Mouse (Mus musculus) yolk sac, embryonic 10.5 days (tissue): Measurements from ENCODE around the gene Zfp979.
"Not testable (repeated sequence)": the region's sequence is repeated elsewhere in the genome, so short reads cannot be mapped to it uniquely, and the experiment has no call there.

Experiments used
- DNase-seq: peaks from one replicate; pipeline ENCODE4 v3.0.0-alpha.2; 2017; ENCODE audit warnings: low spot score

The Zfp979 gene

DNA sequence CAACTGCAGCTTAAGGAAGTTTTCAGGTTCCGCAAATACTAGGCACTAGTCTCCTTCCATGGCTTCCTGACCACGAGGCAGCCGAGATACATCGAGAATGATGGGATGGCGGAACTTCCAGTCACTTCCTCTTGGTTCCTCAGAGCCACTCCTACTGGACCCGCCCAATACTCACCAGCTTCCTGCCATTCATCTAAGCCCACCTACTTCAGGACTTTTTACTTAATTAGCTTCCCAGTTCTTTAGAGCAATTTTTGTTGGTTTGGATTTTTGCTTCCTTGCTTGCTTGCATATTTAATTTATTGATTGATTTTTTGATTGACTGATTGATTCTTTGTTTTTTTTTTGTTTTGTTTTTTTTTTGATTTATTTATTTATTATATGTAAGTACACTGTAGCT, at the start of gene Zfp979:
Gene Zfp979, minus strand, starts transcription at position 101 of the 400 bp plus-strand sequence.
- not testable (repeated sequence) for DNase-seq

DNA sequence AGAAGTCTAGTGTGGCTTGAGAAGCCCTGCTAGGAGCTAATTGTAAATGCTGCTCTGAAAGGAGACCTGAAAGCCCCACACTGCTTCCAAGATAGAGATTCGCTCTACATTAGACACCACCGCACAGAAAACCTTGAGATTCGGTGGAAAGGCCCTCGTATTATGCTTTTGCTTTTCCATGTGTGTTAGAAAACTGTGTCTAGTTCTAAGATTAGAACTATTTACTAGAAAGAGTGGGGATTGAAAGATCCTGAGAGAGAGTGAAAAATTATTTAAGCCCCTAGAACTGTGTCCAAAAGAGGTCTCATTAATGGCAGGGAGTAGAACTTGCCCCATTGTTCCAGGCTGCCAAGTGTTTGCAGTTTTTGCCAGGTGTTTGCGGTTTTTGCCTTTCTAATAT, 12.9 kb upstream of the Zfp979 start:
- not testable (repeated sequence) for DNase-seq

DNA sequence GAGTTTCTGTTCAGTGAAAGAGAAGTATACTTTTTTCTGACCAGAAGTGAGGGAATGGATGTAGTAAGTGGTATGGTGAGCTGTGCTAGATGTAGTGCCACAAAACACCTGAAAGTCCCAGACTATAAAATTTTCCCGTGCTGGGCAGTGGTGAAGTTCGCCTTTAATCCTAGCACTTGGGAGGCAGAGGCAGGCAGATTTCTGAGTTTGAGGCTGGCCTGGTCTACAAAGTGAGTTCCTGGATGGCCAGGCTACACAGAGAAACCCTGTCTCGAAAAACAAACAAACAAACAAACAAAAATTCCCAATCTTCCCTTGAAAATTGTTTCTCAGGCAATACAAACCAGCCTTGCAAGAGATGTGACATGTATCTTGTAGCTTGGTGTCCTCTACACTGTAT, 5.1 kb upstream of the Zfp979 start:
- DNase-seq: not testable (repeated sequence)

DNA sequence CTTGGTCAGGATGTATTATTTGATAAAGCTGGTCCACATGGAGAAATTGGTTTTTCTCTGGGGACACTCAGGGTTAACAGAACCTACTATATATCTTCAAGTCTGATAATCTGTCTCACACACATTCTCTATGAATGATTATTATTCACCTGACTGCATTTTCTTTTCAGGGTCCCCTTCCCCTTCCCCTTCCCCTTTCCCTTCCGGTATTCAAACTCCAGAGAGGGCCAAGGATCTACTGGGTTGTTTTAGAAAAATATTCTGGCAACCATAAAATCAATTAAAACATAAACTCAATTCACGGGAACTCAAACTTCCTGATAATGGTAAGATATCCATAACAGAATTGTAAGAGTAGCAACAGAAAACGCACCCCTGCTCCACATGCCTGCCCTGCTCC, 381 bp downstream of the Zfp979 start:
- not testable (repeated sequence) for DNase-seq

DNA sequence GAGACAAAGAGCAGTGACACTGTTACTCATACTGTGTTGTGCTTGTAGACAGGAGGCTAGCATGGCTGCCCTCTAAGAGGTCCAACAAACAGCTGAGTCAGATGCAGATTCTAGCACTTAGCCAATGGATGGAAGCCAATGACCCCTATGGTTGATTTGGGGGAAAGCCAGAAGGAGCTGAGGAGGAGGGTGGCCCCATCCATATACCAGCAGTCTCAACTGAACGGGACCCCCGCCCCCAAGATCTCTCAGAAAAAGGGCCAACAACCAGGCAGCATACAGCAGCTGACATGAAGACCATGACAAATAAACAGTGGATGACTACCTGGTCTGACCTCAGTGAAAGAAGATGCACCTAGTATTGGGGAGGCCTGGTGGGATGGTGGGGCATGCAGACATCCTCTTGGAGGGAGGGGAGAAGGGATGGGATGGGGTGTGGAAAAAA, 8.5 kb downstream of the Zfp979 start:
- not testable (repeated sequence) for DNase-seq

DNA sequence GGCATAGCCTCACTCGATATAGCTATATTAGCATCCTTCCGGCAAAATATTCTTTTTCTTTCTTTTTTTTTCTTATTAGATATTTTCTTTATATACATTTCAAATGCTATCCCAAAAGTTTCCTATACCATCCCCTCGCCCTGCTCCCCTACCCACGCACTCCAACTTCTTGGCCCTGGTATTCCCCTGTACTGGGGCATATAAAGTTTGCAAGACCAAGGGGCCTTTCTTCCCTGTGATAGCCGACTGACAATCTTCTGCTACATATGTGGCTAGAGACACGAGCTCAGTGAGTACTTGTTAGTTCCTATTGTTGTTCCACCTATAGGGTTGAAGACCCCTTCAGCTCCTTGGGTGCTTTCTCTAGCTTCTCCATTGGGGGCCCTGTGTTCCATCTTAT, 35.8 kb downstream of the Zfp979 start:
- not testable (repeated sequence) for DNase-seq

DNA sequence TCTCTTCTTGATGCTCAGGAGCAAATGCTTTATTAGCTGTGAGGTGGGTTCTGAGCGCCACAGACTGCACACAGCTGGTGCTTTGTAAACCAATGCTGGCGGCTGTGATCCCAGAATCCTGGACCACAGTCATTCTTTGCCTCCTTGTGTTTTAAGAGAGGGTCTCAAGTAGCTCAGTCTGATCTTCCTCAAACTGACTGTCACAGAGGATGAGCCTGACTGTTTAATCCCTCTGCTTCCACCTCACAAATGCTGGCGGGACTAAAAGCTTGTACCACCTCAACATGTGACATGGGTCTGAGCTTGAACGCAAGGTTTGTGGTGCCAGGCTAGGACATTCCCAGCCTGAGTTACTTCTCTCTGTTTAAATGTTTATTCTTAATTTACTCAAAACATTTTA, 36.8 kb downstream of the Zfp979 start:
- no peak for DNase-seq

DNA sequence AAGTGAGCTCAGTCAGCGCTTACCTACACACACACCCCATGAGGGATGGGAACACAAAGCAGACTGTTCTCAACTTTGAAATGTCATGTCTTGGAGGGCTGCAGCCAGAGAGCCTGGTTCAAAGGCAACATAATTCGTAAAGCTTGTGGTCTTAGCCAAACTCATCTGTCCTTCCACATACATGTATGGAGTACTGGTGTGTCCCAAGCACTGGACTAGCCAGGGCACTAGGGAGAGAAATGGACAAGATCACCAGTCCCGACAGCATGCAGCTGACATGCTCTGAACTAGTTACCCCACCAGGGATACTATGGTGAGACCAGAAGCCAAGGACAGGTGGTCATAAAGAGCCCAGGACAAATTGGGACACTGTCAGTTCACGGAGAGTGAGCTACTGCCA, 38.5 kb downstream of the Zfp979 start:
- no peak for DNase-seq

DNA sequence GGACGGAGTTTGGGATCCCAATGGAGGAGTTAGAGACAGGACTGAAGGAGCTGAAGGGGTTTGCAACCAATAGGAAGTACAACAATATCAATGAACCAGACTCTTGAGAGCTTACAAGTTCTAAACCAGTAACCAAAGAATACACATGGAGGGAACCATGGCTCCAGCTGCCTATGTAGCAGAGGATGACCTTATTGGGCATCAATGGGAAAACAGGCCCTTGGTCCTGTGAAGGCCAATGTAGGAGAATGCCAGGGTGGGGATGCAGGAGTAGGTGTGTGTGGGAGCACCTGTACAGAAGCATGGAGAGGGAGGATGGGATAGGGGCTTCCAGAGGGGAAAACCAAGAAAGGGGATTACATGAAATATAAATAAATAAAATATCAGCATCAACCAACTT, 40.4 kb downstream of the Zfp979 start:
- no peak for DNase-seq

DNA sequence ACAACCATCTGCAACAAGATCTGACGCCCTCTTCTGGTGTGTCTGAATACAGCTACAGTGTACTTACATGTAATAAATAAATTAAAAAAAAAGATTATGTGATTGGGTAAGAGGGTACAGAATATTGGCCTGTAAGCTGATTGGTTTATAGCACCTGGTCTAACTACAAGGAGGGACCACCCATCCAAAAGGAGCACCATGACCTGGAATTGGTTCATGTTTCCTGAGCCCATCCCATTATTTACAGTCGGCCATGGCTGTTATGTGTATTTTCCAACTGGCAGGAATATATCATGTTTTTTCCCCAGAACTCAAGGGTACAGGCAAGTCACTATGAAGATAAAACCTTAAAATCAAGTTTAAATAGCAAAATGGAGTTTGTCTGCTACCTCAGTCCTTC, 43.5 kb downstream of the Zfp979 start:
- DNase-seq: no peak

DNA sequence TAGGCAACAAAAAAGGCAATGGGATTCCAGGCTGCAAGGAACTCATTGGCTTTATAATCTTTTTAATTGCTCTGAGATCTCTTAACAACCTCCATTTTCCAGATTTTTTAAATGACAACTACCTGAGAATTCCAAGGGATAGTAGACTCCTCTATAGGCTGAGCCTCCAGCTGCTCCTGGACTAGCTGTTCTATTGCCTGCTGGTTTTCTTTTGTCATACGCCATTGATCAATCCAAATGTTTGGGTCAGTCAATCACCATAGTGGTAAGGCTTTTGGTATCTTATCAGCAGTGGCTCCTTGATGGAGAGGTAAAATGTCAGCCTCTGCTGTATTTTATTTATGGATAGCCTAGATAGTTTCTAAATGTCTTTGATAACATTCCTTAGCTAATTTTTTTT, 44.6 kb downstream of the Zfp979 start:
- DNase-seq: no peak

DNA sequence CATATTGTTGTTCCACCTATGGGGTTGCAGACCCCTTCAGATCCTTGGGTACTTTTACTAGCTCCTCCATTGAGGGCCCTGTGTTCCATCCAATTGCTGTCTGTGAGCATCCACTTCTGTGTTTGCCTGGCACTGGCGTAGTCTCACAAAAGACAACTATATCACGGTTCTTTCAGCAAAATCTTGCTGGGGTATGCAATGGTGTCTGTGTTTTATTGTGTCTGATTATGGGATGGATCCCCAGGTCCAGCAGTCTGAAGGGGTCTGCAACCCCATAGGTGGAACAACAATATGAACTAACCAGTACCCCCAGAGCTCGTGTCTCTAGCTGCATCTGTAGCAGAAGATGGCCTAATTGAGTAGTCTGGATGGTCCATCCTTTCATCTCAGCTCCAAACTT, 47.7 kb downstream of the Zfp979 start:
- not testable (repeated sequence) for DNase-seq

DNA sequence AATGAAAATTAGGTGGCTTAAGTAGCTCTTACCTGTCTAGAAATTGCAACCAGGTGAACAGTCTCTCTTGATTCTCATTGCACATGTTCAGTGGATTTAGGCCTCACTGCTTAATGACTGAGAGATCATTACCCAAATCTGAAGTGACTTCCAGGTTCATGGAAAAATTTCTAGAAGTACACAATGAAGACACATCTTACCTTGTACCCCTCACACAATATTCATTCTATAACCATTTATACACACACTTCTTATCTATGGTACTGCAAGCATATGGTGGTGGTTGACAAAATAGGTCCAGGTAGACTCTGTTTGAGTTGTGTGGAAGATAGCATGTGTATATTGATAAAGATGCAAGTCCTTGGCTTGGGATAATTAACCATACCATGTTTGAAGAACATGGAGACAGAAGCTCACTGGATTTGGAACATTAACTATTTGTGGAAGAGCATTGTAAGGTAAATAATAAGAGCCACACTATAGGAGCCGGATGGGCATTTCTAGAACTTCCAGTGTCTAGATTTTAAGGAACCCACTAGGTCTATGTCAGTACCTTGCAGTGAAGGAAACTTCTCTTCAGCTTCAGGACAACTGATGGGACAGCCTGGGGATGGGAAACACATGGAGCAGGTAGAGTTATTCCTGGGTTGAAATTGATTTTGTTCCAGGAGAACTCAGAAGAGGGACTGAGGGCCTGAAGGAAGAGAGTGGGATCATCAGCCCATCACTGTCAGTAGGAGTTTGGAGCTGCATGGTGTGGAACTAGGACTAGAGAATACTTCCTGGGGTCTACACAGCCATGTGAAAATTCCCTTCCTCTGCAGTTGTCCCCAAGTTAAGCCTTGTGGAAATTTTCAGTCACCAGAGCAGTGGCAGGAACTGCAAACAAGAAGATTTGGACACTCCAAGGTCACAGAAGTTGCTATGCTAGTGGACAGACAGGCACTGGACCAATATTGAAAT, 55.5 kb downstream of the Zfp979 start:
- no peak for DNase-seq

DNA sequence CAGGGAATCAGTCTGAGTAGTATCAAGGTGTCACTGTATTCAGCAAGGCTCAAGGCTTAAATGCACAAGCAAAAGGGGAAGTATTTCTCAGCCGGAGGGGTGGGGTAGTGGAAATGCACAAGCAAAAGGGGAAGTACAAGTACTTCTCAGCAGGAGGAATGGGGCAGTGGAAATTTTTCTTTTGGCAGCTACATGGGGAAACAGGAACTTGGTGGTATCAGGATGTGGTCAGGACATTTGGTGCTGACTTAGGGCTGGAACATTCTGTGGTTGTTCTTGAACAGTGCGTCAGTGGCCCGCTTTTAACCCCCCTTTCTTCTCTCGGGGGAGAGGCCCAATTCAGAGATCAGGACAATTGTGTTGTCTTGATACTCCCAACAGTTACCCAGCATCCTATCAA, 62.9 kb downstream of the Zfp979 start:
- DNase-seq: not testable (repeated sequence)

DNA sequence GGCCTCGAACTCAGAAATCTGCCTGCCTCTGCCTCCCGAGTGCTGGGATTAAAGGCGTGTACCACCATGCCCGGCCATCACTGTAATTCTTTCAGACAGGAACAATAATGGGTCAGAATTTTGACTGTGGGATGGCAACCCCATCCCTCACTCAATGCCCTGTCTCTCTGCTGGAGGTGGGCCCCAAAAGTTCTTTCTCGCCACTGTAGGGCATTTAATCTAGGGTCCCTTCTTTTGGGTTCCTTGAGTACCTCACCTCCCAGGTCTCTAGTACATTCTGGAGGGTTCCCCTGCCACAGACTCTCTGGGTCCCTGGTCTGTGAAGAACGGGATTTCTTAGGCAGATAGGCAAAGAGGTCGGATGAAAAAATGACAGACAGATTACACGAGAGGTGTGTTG, 71.2 kb downstream of the Zfp979 start:
- not testable (repeated sequence) for DNase-seq

DNA sequence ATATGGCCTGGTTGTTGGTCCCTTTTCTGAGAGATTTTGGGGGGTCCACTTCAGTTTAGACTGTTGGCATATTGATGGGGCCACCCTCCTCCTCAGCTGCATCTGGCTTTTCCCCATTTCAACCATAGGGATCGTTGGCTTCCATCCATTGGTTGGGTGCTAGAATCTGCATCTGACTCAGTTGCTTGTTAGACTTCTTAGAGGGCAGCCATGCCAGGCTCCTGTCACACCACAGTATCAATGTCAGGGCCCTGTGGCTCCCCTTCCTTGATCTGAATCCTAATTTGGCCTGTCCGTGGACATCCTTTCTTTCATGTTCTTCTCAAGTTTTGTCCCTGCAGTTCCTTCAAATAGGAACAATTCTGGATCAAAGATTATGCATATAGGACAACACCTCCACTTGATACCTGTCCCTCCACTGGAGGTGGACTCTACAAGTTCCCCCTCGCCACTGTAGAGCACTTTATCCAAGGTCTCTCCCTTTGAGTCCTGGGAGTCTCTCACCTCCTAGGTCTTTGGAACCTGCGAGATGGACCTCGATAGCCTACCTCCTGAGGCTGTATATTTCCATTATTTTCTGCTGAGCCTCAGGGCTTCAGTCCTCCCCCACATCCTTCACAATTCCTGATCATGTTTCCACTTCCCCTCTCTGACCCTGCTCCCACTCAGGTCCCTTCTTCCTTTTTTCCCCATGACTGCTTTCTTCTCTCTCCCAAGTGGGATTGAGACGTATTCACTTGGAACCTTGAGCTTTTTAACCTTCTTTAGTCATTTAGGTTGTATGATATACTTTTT, 76.7 kb downstream of the Zfp979 start:
- no peak for DNase-seq
